Mouse (Mus musculus): ENCODE measurements around the gene Dennd1b.

Gene Dennd1b

GRCm38 (mm10) chr1:138962266-138963101 lies 751 bp upstream of the Dennd1b start:
- DNase-seq (ENCODE audit: low spot score) = no peak

GRCm38 (mm10) chr1:138963868-138964458 lies 728 bp downstream of the Dennd1b start:
- DNase-seq (ENCODE audit: low spot score) = peak; percentile 65

GRCm38 (mm10) chr1:138965069-138965468 lies 1.8 kb downstream of the Dennd1b start:
- DNase-seq (ENCODE audit: low spot score) = no peak

- no peak for DNase-seq (ENCODE audit: low spot score)
Observed at GRCm38 (mm10) chr1:138965511-138965910, 2.3 kb downstream of the Dennd1b start.

- no peak for DNase-seq (ENCODE audit: low spot score)
Observed at GRCm38 (mm10) chr1:138967450-138967849, 4.2 kb downstream of the Dennd1b start.

GRCm38 (mm10) chr1:138970053-138970452 lies 6.8 kb downstream of the Dennd1b start:
- no peak for DNase-seq (ENCODE audit: low spot score)

- no peak for DNase-seq (ENCODE audit: low spot score)
Observed at GRCm38 (mm10) chr1:138973541-138974224, 10.4 kb downstream of the Dennd1b start.

GRCm38 (mm10) chr1:138974836-138975235 lies 11.6 kb downstream of the Dennd1b start:
- DNase-seq (ENCODE audit: low spot score) = no peak

- DNase-seq (ENCODE audit: low spot score) = no peak
Observed at GRCm38 (mm10) chr1:138975945-138976344, 12.7 kb downstream of the Dennd1b start.

- no peak for DNase-seq (ENCODE audit: low spot score)
Observed at GRCm38 (mm10) chr1:138982203-138982602, 19.0 kb downstream of the Dennd1b start.

- no peak for DNase-seq (ENCODE audit: low spot score)
Observed at GRCm38 (mm10) chr1:138982611-138983010, 19.4 kb downstream of the Dennd1b start.

GRCm38 (mm10) chr1:138983064-138983463 lies 19.8 kb downstream of the Dennd1b start:
- DNase-seq (ENCODE audit: low spot score) = no peak

- no peak for DNase-seq (ENCODE audit: low spot score)
Observed at GRCm38 (mm10) chr1:138983465-138983864, 20.2 kb downstream of the Dennd1b start.

- DNase-seq (ENCODE audit: low spot score) = no peak
Observed at GRCm38 (mm10) chr1:138984161-138984560, 20.9 kb downstream of the Dennd1b start.

GRCm38 (mm10) chr1:138992384-138993138 lies 29.3 kb downstream of the Dennd1b start:
- no peak for DNase-seq (ENCODE audit: low spot score)

GRCm38 (mm10) chr1:138995621-138996380 lies 32.6 kb downstream of the Dennd1b start:
- DNase-seq (ENCODE audit: low spot score) = no peak

GRCm38 (mm10) chr1:138996663-138997062 lies 33.4 kb downstream of the Dennd1b start:
- DNase-seq (ENCODE audit: low spot score) = no peak

- DNase-seq (ENCODE audit: low spot score) = no peak
Observed at GRCm38 (mm10) chr1:139000675-139001379, 37.6 kb downstream of the Dennd1b start.

GRCm38 (mm10) chr1:139003503-139003902 lies 40.3 kb downstream of the Dennd1b start:
- DNase-seq (ENCODE audit: low spot score) = no peak

GRCm38 (mm10) chr1:139006000-139006399 lies 42.8 kb downstream of the Dennd1b start:
- no peak for DNase-seq (ENCODE audit: low spot score)

GRCm38 (mm10) chr1:139007475-139007874 lies 44.2 kb downstream of the Dennd1b start:
- no peak for DNase-seq (ENCODE audit: low spot score)
